Mouse (Mus musculus) left cerebral cortex, postnatal 4 days (tissue): ENCODE data around the gene Arhgef10l. TPM values are rescaled to one million over a fixed set of nuclear protein-coding genes. Genes with fewer than 3 reads are reported as not detected.
"Not testable (repeated sequence)": the region's sequence is repeated elsewhere in the genome, so short reads cannot be mapped to it uniquely, and the experiment has no call there.

Experiments
- DNase-seq: peaks from one replicate; pipeline ENCODE4 v3.0.0-alpha.2; 2022
- intact Hi-C: fragments of 180-260 bp; cut with DNase I; formaldehyde crosslinking; loops from one replicate; pipeline ENCODE4 v1.15.1; 2025
- total RNA-seq, 2 experiments: library from RNA; stranded (reverse); gene quantifications; 2 replicates each; pipeline ENCODE4 v1.2.3; 2021

The Arhgef10l gene
- total RNA-seq, 2 experiments from 2014 or later: 50.6 to 52.0 TPM

DNA sequence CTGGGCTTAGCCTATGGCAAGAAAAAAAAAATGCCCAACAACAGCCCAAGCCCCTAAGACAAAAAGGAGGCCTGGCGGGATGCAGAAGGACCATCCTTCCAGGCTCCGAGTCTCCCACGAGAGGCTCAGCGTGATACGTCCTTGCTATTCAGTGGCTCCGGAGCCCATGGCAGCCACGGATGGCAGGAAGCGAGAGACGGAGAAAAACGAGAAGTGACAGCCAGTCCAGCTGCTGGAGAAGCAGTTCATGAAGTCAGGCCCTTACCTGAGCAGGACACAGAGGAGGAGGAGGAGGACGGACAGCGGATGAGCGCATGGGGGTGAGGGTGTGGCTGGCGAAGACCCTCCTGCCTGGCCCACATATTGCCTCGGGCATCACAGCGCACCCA is 84.5 kb downstream of the Arhgef10l start:
- intact Hi-C loops: no loop called here

DNA sequence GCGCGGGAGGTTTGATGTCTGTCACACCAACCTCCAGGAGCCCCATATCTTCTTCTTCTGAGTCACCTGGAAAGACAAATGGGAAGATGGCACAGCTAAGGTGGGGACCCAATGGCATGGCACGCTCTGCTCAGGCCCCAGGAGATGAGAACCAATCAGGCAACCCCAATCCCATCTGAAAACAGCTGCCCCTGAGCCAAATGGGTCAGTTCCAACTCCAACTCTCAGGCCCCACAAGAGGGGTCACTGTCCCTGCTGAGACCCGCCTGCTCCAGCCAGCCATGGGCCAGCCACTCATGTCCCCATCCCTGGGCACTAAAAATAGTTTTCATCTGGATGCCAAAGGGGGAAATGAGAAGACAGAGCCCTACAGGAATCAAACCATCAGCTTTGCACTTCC is 84.9 kb downstream of the Arhgef10l start:
- intact Hi-C loops: no loop called here
- peak; percentile 56 for DNase-seq

More for the DNA sequence above, 84.5 kb downstream of the Arhgef10l start:
- no peak for DNase-seq

GRCm38 (mm10) chr4:140579576-140579975 is 86.2 kb downstream of the Arhgef10l start:
- peak; percentile 92 for DNase-seq
- intact Hi-C loops: no loop called here

- intact Hi-C loops: no loop called here
- DNase-seq: peak; percentile 29
Observed at GRCm38 (mm10) chr4:140579149-140579548, 86.7 kb downstream of the Arhgef10l start.

GRCm38 (mm10) chr4:140576628-140577027 is 89.2 kb downstream of the Arhgef10l start:
- no peak for DNase-seq

DNA sequence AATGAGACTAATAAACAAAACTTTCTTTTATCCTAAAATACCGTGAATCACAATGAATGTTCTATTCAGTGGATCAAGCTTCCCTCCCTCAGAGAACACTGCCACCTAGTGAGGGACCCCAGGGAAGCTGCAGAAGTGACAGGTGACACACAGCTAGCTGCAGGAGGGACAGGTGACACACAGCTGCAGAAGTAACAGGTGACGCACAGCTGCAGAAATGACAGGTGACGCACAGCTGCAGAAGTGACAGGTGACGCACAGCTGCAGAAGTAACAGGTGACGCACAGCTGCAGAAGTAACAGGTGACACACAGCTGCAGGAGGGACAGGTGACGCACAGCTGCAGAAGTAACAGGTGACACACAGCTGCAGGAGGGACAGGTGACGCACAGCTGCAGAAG is 90.9 kb downstream of the Arhgef10l start:
- DNase-seq, intact Hi-C loops: not testable (repeated sequence)

More at GRCm38 (mm10) chr4:140576628-140577027, 89.2 kb downstream of the Arhgef10l start:
- intact Hi-C loops: no loop called here

DNA sequence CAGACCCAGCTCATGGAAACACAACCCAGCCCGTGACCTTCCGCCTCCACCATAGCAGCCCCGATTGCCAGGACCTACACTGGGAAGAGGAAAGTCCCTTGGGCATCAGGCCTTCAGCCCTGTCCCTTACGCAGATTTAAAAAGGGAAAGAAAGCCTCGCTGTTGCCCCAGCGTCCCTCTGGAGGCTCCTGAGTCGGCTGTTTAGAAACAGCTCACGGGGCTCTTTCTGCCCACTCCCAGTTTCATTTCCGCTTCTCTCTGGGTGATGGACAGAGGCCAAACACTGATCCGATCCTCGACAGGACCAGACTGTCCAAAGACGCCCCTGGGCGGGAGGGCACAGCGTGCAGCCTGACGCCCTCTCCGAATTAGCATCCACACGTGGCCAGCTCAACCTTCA is 93.4 kb downstream of the Arhgef10l start:
- DNase-seq: no peak
- intact Hi-C loops: no loop called here

DNA sequence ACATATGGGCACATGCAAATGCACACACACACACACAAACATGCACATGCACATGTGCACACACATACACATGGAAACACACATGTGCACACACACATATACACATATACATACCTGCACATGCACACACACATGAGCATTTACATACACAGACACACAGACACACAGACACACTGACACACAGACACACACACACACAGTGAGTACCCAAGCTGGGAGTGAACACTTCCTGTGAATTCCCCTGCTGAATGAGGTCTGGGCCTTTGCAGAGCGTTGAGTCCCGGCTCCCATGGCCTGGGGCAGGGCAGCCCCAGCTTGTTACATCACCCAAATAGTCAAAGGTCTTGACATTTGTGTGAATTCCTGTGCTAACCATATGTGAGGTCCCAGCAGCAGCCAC is 96.4 kb downstream of the Arhgef10l start:
- DNase-seq: no peak

DNA sequence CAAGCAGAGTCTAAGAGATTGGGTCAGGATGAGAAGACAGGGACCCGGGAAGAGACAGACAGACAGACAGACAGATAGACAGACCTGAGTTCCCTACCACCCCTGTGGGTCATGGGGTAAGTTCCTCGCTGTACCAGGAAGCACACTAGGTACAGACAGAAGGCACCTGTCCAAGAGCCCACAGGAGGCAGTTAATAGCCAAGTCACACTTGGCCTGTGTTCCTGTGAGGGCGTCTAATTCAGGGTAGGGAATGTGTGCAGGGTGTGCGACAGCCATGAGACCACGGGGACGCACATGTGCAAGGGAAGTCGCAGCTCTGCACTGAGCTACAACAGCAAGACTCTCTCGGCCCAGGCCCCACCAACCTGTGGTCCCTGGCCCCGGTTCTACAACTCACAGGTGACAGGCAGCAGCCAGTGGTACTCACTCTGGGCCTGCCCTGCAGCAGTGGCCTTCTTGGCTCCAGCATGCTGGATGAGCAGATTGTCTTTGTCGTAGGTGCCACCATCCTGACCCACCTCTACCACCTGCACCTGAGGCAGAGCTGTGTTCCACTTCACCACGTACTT is 97.8 kb downstream of the Arhgef10l start:
- intact Hi-C loops: no loop called here
- DNase-seq: no peak

More for the DNA sequence above, 96.4 kb downstream of the Arhgef10l start:
- intact Hi-C loops: no loop called here

- intact Hi-C loops: no loop called here
- no peak for DNase-seq
Observed at GRCm38 (mm10) chr4:140566785-140567184, 99.0 kb downstream of the Arhgef10l start.

DNA sequence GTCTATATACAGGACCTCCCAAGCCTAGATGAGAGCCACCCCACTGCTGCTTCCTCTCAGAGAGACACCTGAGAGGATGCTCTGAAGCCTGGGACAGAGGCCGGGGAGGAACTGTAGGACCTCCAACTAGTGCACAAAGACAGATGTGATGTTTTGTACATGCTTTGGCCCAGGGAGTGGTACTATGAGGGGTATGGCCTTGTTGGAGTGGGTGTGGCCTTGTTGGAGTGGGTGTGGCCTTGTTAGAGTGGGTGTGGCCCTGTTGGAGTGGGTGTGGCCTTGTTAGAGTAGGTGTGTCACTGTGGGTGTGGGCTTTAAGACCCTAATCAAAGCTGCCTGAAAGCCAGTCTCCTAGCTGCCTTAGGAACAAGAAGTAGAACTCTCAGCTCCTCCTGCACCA is 101.4 kb downstream of the Arhgef10l start:
- DNase-seq, intact Hi-C loops: not testable (repeated sequence)

DNA sequence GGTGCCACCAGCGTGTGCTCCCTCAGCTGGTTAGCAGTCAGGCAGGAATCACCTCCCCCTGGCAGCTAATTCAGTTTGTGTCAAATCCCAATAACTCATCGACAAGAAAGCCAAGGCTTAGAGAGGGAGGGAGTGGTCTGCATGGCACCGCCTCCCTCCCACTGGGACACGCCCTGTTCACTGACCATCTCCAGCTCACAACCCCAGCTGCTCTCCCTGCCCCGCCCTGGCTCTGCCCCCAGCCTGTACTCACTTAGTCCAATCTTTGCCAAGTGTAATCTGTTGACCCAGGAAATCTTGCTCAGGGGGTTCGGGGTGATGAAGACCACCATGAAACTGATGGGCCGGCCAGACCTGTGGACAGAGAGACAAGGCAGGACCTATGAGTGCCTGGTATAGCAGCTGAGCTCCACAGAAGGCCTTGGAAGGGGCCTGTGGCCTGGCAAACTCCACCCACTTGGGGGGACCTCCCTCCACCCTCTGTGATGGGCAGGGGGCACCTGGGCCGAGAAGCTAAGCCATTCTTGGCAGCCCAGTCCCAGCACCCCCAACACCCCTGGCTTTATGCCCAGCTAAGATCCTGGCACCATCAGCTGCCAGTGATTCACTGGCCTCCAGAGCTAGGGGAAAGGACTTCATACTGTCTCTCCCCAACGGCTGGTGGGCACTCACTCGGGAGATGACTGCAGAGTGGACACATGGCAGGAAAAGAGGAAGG is 103.2 kb downstream of the Arhgef10l start:
- intact Hi-C loops: no loop called here
- peak; percentile 94 for DNase-seq

DNA sequence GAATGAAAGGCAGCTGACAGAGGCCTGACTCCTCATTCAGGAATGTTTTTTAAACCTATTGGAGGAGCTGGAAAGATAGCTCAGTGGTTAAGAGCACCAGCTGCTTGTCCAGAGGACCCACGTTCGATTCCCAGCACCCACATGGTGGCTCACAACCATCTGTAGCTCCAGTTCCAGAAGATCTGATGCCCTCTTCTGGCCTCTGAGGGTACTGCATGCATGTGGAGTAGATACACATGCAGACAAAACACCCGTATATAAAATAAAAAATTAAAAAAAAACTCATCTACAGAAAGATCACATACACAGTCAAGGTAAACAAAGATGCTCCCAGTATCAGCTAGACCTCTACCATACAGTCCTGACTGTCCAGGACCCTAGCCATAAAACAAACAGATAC is 104.1 kb downstream of the Arhgef10l start:
- intact Hi-C loops: no loop called here
- DNase-seq: no peak

DNA sequence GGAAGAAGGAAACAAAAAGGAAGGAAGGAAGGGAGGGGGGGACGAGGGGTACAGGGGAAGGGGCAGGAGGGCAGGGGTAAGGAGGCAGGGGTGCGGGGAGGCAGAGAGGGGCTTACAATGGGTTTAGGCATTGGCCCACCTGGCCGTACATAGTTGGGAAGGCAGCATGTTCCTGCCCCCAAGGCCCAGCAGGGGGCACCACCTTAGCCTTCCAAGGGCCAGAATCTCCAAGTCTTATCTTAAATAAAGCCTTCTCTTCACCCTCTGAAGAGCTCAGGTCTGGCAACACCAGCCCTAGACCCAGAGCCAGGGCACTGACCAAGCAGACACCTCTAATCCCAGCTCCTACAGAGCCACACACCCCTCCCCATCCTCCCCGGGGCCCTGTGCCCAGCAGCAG is 106.0 kb downstream of the Arhgef10l start:
- no peak for DNase-seq
- intact Hi-C loops: no loop called here

GRCm38 (mm10) chr4:140558193-140558592 is 107.6 kb downstream of the Arhgef10l start:
- DNase-seq: no peak
- intact Hi-C loops: no loop called here

DNA sequence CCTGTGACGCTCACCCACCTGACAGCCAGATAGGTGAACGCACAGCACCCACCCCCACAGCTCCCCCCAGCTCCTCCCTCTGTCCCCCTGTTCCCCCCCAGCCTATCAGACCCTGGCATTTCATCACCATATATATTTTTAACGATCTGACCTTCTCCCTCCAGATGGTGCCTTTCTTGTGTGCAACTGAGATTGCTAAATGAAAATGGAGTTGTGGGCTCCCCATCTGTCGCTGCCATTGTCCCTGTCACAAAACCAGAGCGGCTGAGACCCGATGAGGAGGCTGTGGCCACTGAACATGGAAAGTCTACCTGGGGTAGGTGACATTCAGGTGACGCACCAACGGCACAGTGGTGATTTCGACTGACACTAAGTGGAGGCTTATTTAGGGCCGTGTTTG is 109.3 kb downstream of the Arhgef10l start:
- intact Hi-C loops: no loop called here

DNA sequence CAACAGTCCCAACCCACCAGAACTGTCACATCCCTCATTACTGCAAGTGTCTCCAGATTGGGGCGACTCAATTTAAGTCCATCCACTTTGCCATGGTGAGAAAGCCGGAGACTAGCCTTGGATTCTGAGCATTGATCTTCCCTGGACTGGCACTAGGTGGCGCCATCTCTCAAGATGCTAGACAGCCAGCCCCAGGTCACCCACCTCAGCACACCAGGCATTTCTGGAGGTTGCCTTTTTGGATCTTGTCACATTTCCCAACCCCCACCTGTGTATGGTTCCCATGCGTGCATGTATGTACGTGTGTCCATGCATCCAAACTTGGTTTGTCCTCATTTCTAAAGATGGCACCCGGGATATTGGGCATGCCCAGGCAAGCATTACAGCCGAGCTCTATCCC is 110.5 kb downstream of the Arhgef10l start:
- DNase-seq: peak; percentile 79
- intact Hi-C loops: no loop called here

More for the DNA sequence above, 109.3 kb downstream of the Arhgef10l start:
- no peak for DNase-seq

DNA sequence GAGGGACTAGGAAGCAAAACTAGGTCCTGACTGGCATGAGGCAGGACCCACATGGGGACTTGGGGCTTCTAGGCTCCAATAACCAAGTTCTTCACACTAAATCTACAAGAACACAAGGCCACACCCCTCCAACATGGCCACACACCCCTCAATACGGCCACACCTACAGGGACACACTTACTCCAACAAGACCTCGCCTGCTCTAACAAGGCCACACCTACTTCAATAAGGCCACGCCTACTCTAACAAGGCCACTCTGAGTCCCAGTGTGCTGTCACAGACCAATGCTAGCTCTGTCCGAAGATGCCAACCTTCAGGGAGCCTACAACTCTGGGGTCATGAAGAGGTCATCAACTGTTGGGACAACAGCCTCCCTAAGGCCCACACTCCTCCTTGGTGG is 111.3 kb downstream of the Arhgef10l start:
- intact Hi-C loops: no loop called here
- DNase-seq: no peak

GRCm38 (mm10) chr4:140551766-140552165 is 114.0 kb downstream of the Arhgef10l start:
- intact Hi-C loops: no loop called here
- DNase-seq: no peak

- DNase-seq: no peak
- intact Hi-C loops: no loop called here
Observed at GRCm38 (mm10) chr4:140550670-140551069, 115.1 kb downstream of the Arhgef10l start.

- intact Hi-C loops: loop anchor here (10.0 kb wide), 2 partner anchors 305 to 675 kb away; partner anchors contain the start of gene Igsf21
- DNase-seq: peak; percentile 91
Observed at GRCm38 (mm10) chr4:140549975-140550374, 115.8 kb downstream of the Arhgef10l start.

DNA sequence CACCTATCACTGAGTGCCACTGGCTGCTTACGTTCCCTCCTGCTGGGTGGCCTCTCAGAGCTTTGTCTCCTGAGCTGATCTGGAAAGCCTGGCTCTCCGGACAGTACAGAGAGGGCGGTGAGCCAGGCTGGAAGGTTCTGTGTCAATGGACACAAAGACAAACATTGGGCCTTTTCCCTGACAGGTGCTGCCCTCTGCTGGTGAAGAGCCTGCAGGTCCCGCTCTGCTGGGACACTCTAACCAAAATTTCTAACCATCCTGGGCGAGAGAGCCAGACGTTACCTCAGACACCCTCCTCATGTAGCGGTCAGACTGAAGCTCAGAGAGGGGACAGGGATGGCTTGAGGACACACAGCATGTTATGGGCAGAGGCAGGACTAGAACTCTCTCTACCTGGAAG is 118.3 kb downstream of the Arhgef10l start:
- intact Hi-C loops: loop anchor here (10.0 kb wide), 2 partner anchors 303 to 673 kb away; partner anchors contain the start of gene Igsf21
- DNase-seq: peak; percentile 89
